Mouse (Mus musculus): Measurements from ENCODE around the gene Capn8. TPM values are rescaled to one million over a fixed set of nuclear protein-coding genes. Genes with fewer than 3 reads are reported as not detected.

Gene Capn8
- polyA plus RNA-seq, 1 experiment from 2014 or later: 0.05 TPM

DNA sequence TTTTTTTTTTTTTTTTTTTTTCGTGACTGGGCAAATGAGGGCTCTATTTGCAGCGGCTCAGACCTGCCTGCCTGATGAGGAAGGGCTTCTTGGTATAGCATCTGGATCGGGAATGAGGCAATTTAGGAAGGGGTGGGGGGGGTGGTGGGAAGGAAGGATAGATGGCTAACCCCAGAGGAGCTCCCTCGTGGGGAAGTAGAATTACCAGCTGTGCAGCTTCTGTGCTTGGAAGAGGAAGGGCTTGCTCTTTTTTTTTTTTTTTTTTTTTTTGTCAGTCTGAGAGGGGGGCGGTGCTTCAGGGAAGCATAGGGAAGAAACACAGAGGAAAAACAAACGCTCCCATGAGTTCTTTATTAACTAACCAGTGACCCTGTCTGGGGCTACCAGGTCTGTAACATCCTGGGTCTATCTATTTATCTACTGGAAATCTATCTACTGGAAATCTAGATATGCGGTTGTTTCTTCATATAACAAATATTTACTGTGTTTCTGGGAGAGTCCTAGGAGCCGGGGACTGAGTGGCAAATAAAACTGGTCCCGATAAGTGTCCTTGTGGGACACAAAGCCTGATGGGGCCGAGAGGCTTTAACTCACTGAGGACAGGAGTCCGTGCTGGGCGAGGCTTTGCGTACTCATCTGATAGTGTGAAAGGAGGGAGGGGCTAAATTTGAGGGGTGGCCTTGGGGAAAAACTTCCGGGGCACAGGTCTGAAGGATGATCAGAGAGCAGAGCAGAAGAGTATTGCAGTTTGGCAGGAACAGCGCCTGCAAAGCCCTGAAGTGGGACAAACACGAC is 2.0 kb upstream of the Capn8 start:
- WGBS (ENCODE audit: insufficient replicate concordance): 28% methylated on average over 16 of the region's 16 CpGs
- Histone ChIP-seq H3K4me1 (ENCODE audit: control insufficient read depth, low read depth, low read length) (no peaks in the 10 kb centered on the region; the same call in 1 of the 2 replicates), H3K27me3 (ENCODE audit: control insufficient read depth, insufficient read depth, low read depth, low read length) (no peaks in the 10 kb centered on the region), H3K4me2 (ENCODE audit: low read depth, low read length) (0 out of 2 replicates have a peak overlapping the region, but pooled peaks have one; percentile 17), H3K9me3 (replicated peaks; ENCODE audit: control insufficient read depth, low read length) (no peaks in the 10 kb centered on the region), H3K36me3 (ENCODE audit: control insufficient read depth, insufficient read depth) (no peaks in the 10 kb centered on the region), H3K4me3 (ENCODE audit: low read depth, low read length) (no peak overlapping the region), H3K9ac (ENCODE audit: low read depth, low read length) (no peak overlapping the region), H3K27ac (ENCODE audit: low read length) (no peak overlapping the region)
- ATAC-seq (ENCODE audit: low read depth): peak; percentile 46

DNA sequence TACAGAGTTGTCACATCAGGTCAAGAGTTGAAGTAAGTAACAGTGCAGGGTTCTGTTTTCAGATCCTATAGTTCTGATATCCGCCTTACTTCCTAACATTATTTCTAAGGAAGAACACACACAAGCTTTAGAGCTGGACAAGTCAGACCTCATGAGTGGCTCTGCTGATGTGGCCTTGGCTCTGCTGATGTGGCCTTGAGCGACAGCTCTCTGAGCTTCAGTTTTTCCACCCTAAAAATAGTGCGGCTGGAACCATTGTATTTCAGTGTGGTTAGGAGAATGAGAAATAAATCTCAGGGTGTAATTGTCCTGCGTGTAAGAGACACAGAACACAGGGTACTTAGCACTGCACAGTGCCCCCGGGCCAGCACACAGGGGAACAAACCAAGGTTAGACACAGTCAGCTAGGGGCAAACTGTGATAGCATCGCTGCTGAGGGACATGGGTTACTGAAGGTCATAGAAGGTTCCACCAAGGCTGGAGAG is 586 bp downstream of the Capn8 start:
- no peaks in the 10 kb centered on the region; the same call in 1 of the 2 replicates for H3K4me1 ChIP-seq (ENCODE audit: control insufficient read depth, low read depth, low read length)
- H3K36me3 ChIP-seq (ENCODE audit: control insufficient read depth, insufficient read depth): no peaks in the 10 kb centered on the region
- H3K9ac ChIP-seq (ENCODE audit: low read depth, low read length): no peak overlapping the region
- H3K4me2 ChIP-seq (ENCODE audit: low read depth, low read length): no peak overlapping the region
- H3K27ac ChIP-seq (ENCODE audit: low read length): no peak overlapping the region
- ATAC-seq (ENCODE audit: low read depth): no peak
- WGBS (ENCODE audit: insufficient replicate concordance): 63% methylated on average over 6 of the region's 6 CpGs
- H3K9me3 ChIP-seq (replicated peaks; ENCODE audit: control insufficient read depth, low read length): no peaks in the 10 kb centered on the region
- H3K27me3 ChIP-seq (ENCODE audit: control insufficient read depth, insufficient read depth, low read depth, low read length): no peaks in the 10 kb centered on the region
- H3K4me3 ChIP-seq (ENCODE audit: low read depth, low read length): no peak overlapping the region

DNA sequence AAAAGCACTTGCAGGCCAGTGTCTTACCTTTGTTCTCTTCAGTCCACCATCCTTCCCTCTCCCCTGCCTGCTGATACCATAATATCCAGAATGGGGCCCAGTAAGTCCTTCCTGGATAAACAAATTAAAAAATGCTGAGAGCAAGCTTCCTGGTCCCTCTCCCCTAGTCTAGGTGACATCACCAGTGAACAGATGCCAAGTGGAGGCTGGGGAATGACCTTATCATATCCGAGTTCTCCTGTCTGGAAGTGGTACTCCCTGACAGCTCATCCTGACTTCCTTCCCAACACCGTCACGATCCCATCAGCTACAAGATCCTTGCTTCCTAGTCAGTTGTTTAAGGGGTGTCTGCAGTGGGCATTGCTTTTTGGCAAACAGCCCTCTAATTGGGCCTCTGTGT is 6.3 kb downstream of the Capn8 start:
- Histone ChIP-seq H3K27me3 (ENCODE audit: control insufficient read depth, insufficient read depth, low read depth, low read length) (no peaks in the 10 kb centered on the region), H3K27ac (ENCODE audit: low read length) (no peak overlapping the region), H3K4me1 (ENCODE audit: control insufficient read depth, low read depth, low read length) (no peaks in the 10 kb centered on the region), H3K9ac (ENCODE audit: low read depth, low read length) (no peak overlapping the region), H3K36me3 (ENCODE audit: control insufficient read depth, insufficient read depth) (no peaks in the 10 kb centered on the region), H3K4me3 (ENCODE audit: low read depth, low read length) (no peak overlapping the region), H3K4me2 (ENCODE audit: low read depth, low read length) (no peak overlapping the region), H3K9me3 (replicated peaks; ENCODE audit: control insufficient read depth, low read length) (no peaks in the 10 kb centered on the region)
- WGBS (ENCODE audit: insufficient replicate concordance): 57% methylated on average over 3 of the region's 3 CpGs
- ATAC-seq (ENCODE audit: low read depth): no peak

DNA sequence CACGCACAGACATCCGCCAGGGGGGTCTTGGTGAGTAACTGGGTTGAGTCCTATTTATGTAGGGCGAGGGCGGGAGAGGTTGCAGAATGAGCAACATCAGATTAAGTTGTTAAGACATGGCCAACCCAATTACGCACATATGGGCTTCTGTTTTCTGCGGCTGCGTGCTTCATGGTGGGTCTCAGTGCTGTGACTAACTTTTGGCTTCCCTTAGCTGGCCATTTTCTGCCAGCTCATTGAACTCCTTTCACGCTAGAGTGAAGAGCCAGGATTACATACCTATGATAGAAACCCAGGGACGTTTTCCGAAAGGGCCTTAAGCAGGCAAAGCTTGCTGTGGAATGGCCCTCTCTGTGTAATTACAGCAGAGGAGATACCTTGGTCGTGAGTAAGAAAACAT is 7.2 kb downstream of the Capn8 start:
- H3K4me2 ChIP-seq (ENCODE audit: low read depth, low read length): no peak overlapping the region
- no peaks in the 10 kb centered on the region for H3K9me3 ChIP-seq (replicated peaks; ENCODE audit: control insufficient read depth, low read length)
- no peaks in the 10 kb centered on the region for H3K27me3 ChIP-seq (ENCODE audit: control insufficient read depth, insufficient read depth, low read depth, low read length)
- 73% methylated on average over 11 of the region's 11 CpGs for WGBS (ENCODE audit: insufficient replicate concordance)
- H3K4me1 ChIP-seq (ENCODE audit: control insufficient read depth, low read depth, low read length): no peaks in the 10 kb centered on the region
- no peak overlapping the region for H3K4me3 ChIP-seq (ENCODE audit: low read depth, low read length)
- H3K9ac ChIP-seq (ENCODE audit: low read depth, low read length): no peak overlapping the region
- ATAC-seq (ENCODE audit: low read depth): no peak
- no peak overlapping the region for H3K27ac ChIP-seq (ENCODE audit: low read length)
- no peaks in the 10 kb centered on the region for H3K36me3 ChIP-seq (ENCODE audit: control insufficient read depth, insufficient read depth)

DNA sequence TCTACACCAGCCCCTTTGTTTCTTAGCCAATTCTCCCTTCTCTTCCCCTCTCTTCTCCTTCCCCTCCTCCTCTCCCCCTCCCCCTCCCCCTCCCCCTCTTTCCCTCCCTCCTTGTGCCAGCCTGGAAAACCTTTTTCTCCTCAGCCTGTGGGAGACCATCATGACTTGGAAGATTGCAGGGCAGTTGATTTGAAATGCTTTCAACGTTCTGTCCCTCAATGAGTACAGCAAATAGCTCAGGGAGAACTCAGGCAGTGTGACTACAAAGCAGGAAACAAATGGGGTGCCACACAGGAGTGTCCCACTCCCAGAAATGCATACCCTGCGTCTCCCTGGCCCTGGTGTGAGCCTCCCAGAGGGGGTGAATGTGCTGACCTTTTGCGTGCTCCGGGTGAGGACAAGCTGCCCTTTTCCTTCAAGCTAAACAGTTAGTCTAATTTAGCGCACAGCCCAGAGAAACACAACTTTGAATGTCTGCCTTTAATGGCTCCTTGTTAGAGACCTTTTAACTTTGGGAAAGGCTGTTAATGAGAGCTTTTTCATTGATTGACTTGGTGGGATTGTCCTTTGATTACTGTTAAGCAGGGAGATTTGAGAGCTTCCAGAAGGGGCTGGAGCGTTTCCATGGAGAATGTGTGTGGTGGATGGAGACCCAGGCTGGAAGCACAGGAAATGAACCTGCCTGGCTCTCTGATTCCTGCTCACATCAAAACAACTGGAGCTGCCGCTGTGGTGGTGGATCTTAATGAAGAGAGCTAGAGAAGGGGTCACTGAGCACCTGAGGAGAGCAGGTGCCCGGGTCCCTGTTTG is 9.3 kb downstream of the Capn8 start:
- Histone ChIP-seq H3K9ac (ENCODE audit: low read depth, low read length) (no peak overlapping the region), H3K27me3 (ENCODE audit: control insufficient read depth, insufficient read depth, low read depth, low read length) (no peaks in the 10 kb centered on the region), H3K27ac (ENCODE audit: low read length) (no peak overlapping the region), H3K9me3 (replicated peaks; ENCODE audit: control insufficient read depth, low read length) (no peaks in the 10 kb centered on the region), H3K4me3 (ENCODE audit: low read depth, low read length) (no peak overlapping the region), H3K4me1 (ENCODE audit: control insufficient read depth, low read depth, low read length) (no peaks in the 10 kb centered on the region), H3K36me3 (ENCODE audit: control insufficient read depth, insufficient read depth) (no peaks in the 10 kb centered on the region), H3K4me2 (ENCODE audit: low read depth, low read length) (no peak overlapping the region)
- 36% methylated on average over 8 of the region's 8 CpGs for WGBS (ENCODE audit: insufficient replicate concordance)
- ATAC-seq (ENCODE audit: low read depth): no peak

DNA sequence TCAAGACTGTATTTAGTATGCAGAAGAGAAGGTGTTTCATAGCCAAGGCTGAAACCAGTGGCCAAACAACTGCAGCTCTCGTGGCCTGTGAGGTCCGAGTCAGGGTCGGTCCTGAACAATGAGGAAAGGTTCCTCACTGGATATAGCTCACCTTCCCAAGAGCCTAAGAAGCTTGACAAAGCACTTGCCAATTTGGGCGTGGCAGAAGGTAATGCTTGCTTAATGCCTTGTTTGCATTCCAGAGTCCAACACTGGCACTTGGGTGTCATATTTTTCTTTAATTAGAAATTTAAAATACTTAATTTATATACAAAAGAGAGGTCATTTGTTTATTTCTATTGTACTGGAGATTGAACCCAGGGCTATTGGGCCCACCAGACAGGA is 9.9 kb downstream of the Capn8 start:
- Histone ChIP-seq H3K4me1 (ENCODE audit: control insufficient read depth, low read depth, low read length) (no peaks in the 10 kb centered on the region), H3K4me3 (ENCODE audit: low read depth, low read length) (no peak overlapping the region), H3K27ac (ENCODE audit: low read length) (no peak overlapping the region), H3K36me3 (ENCODE audit: control insufficient read depth, insufficient read depth) (no peaks in the 10 kb centered on the region), H3K4me2 (ENCODE audit: low read depth, low read length) (no peak overlapping the region), H3K9me3 (replicated peaks; ENCODE audit: control insufficient read depth, low read length) (no peaks in the 10 kb centered on the region), H3K27me3 (ENCODE audit: control insufficient read depth, insufficient read depth, low read depth, low read length) (no peaks in the 10 kb centered on the region), H3K9ac (ENCODE audit: low read depth, low read length) (no peak overlapping the region)
- no peak for ATAC-seq (ENCODE audit: low read depth)
- 42% methylated on average over 4 of the region's 4 CpGs for WGBS (ENCODE audit: insufficient replicate concordance)

DNA sequence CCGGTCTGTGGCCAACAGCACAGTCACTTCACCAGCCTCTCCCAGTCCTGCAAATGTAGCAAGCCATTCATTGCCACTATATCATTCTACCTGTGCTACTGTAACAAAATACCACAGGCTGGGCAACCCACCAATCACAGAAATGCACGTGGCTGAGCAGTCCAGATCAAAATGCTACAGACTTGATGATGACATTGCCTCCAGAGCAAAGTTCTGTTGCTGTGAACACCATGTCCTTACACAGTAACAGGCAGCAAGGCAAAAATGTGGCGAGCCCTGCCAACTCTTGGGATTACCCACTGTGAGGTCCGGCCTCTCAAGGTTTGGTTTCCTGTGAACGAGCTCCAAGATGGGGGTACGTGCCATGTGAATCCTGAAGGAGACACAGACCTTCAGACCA is 19.4 kb downstream of the Capn8 start:
- H3K9me3 ChIP-seq (replicated peaks; ENCODE audit: control insufficient read depth, low read length): no peaks in the 10 kb centered on the region
- H3K27me3 ChIP-seq (ENCODE audit: control insufficient read depth, insufficient read depth, low read depth, low read length): no peaks in the 10 kb centered on the region
- no peak overlapping the region for H3K4me2 ChIP-seq (ENCODE audit: low read depth, low read length)
- H3K9ac ChIP-seq (ENCODE audit: low read depth, low read length): no peak overlapping the region
- H3K4me1 ChIP-seq (ENCODE audit: control insufficient read depth, low read depth, low read length): no peaks in the 10 kb centered on the region
- no peaks in the 10 kb centered on the region for H3K36me3 ChIP-seq (ENCODE audit: control insufficient read depth, insufficient read depth)
- H3K27ac ChIP-seq (ENCODE audit: low read length): no peak overlapping the region
- ATAC-seq (ENCODE audit: low read depth): no peak
- 68% methylated on average over 6 of the region's 6 CpGs for WGBS (ENCODE audit: insufficient replicate concordance)
- no peak overlapping the region for H3K4me3 ChIP-seq (ENCODE audit: low read depth, low read length)

DNA sequence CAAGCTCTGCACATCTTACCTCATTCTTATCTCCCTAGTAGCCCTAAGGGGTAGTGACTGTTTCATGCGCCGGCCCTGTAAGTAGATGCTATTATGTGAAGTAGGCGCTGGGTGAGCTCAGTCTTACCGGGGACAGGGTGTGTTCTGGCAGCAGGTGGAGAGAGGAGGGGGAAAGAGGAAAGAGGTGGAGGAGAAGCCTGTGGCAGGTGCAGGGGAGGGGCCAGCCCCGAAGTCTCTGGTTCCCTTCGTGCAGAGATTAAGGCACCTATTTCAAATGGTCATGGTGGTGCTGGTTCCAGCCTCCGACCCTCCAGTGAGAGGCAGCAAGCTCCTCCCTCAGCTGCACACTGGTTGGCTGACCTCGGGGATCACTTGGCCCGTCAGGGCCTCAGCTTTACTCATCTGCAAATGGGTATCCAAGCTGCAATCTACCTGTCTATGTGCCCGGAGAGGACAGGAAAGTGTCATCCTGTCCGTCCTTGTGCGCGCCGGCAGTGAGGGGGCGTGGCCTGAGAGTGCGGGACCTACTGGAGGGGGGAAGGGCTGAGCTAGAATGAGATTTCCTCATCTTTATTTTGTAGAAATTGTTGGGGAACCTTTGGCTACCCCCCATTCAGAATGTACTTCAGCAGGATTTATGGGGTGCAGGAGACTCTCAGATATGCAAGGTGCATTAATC is 20.5 kb downstream of the Capn8 start:
- Histone ChIP-seq H3K9ac (ENCODE audit: low read depth, low read length) (no peak overlapping the region), H3K9me3 (replicated peaks; ENCODE audit: control insufficient read depth, low read length) (no peaks in the 10 kb centered on the region), H3K4me2 (ENCODE audit: low read depth, low read length) (no peak overlapping the region), H3K36me3 (ENCODE audit: control insufficient read depth, insufficient read depth) (no peaks in the 10 kb centered on the region), H3K4me3 (ENCODE audit: low read depth, low read length) (no peak overlapping the region), H3K27me3 (ENCODE audit: control insufficient read depth, insufficient read depth, low read depth, low read length) (no peaks in the 10 kb centered on the region), H3K27ac (ENCODE audit: low read length) (no peak overlapping the region), H3K4me1 (ENCODE audit: control insufficient read depth, low read depth, low read length) (no peaks in the 10 kb centered on the region)
- no peak for ATAC-seq (ENCODE audit: low read depth)
- WGBS (ENCODE audit: insufficient replicate concordance): 11% methylated on average over 16 of the region's 16 CpGs

Measured in liver, embryonic 16.5 days (tissue).